Mouse (Mus musculus) MN1 (cell line): Measurements from ENCODE around the gene Cercam.
"Not testable (repeated sequence)": the region's sequence is repeated elsewhere in the genome, so short reads cannot be mapped to it uniquely, and the experiment has no call there.

ENCODE experiments used
- DNase-seq: peaks from one replicate; pipeline ENCODE4 v3.0.0-alpha.2; 2016; ENCODE audit warnings: low spot score

Cercam gene

DNA sequence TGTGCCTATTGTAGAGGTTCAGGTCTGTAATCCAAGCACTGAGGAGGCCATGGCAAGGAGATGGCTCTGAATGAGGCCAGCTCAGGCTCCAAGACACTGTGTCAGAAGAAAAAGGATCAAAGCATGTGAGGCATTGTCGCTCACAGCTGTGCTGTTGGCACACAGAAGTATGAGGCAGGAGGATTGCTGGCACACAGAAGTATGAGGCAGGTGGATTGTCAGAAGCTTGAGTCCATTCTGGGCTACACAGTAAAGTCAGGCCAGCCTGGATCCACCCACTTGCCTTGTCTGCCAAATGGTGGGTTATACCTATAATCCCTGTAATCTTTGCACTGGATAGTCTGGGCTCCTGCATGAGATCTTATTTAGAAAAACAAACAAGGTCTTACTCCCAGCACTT, 29.1 kb downstream of the Cercam start:
- DNase-seq: no peak

DNA sequence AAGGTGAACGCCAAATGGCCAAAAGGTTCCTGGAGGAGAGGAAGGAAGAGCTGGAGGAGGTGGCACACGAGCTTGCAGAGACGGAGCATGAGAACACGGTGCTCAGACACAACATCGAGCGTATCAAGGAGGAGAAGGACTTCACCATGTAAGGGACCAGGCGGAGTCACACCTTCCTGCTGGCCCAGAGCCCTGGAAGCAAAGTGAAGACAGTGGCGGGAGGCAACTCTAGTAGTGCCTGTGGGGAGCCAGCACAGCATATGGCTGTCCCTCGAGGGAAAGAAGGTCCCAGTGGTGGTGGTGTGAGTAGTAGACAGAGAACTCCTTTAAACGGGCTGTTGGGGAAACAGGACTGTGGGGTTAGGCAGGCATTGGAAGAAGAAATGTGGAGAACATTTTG, 33.2 kb downstream of the Cercam start:
- DNase-seq: no peak

- DNase-seq: not testable (repeated sequence)
Measured at GRCm38 (mm10) chr2:29908171-29908570, 39.2 kb downstream of the Cercam start.

DNA sequence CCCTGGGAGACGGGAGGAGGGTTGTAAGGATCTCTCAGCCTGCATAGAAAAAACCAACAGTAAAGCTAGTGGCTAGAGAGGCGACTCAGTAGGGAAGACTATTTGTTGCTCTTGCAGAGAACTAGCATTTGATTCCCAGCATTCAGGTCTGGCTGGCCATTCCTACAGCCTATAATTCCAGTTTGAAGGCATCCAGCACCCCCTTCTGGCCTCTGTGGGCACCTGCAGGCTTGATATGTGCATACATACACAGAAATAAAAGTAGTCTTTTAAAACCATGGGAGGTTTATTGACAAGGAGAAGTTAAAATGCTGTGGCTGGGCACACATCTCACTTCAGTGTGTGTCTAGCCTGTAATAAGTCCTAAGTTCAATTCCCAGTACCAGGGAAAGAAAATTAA, 41.1 kb downstream of the Cercam start:
- no peak for DNase-seq

- DNase-seq: peak; percentile 52
Measured at GRCm38 (mm10) chr2:29917621-29918020, 48.7 kb downstream of the Cercam start.

DNA sequence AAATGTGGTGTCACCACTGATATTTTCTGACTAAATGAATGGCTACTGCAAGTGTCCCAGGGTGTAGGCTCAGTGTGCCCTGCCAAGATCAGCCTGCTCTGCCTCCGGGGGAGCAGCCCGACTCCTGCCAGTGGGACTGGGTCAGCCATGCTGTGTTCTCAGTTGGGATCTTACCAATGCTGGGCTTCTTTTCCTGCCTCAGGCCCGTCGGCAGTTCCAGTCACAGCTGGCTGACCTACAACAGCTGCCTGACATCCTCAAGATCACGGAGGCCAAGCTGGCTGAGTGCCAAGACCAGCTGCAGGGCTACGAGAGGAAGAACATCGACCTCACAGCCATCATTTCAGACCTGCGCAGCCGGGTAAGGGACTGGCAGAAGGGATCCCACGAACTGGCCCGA, 53.0 kb downstream of the Cercam start:
- peak; percentile 71 for DNase-seq

DNA sequence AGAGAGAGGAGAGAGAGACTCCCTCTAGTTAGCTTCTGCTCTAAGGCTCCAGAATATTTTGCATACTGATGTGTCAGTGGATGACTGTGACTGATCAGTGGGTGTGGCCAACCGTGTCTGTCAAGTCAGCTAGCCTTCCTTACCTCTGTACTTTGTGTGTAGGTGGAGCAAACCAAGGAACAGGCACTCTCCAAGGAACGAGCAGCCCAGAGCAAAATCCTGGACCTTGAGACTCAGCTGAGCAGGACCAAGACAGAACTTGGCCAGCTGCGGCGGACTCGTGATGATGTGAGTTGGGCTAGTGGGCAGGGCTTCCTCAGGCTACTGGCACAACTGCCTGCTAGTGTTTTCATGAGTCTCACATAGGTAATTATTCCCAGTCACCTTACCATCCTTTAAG, 57.6 kb downstream of the Cercam start:
- DNase-seq: no peak

DNA sequence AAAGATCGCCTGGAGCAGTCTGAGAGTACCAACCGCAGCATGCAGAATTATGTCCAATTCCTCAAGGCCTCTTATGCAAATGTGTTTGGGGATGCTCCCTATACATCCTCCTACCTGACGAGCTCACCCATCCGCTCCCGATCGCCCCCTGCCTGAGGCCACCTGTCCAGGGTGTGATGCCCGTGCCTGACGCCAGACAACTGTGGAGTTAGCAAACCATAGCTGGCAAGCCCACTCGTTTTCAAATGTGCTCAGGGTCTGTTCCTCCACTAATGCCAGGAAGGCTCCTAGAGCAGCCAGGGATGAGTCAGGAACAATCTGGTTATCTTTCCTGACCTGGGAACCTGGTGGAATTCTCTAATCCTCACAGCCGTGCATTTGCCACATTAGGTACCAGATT, 61.5 kb downstream of the Cercam start:
- DNase-seq: no peak

DNA sequence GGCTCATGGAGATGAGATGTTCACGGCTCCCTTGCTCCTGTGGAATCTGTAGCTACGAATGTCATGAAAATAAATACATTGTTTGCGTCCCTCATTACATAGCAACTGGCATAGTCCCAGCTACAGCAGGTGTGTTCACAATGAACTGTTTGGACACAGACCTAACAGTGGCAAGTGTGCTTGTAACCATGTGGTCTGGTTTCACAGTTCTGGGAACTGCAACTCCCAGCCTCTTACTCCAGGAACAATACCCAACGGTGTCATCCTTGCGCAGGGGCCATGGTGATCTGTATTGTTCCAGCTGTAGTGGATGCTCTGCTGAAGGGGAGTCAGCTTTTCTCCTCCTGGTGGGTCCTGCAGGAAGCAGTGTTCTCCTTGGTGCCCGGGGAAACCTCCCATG, 62.2 kb downstream of the Cercam start:
- DNase-seq: no peak
